Mouse (Mus musculus): ENCODE results near the gene Lig4. TPM values are rescaled to one million over a fixed set of nuclear protein-coding genes. Genes with fewer than 3 reads are reported as not detected.

The Lig4 gene
- total RNA-seq (2021), result 1 to 10 TPM; 3.3 to 4.6 TPM
- long read RNA-seq, experiment 1, full-length matches to known transcripts, result 1 of 1 reads
- long read RNA-seq, experiment 1, partial matches to known transcripts, result 0 of 1 reads
- long read RNA-seq, experiment 1, other reads (novel, unspliced or antisense), result 0 of 1 reads
- long read RNA-seq, experiment 2, full-length matches to known transcripts, result 1 of 1 reads
- long read RNA-seq, experiment 2, partial matches to known transcripts, result 0 of 1 reads
- long read RNA-seq, experiment 2, other reads (novel, unspliced or antisense), result 0 of 1 reads

DNA sequence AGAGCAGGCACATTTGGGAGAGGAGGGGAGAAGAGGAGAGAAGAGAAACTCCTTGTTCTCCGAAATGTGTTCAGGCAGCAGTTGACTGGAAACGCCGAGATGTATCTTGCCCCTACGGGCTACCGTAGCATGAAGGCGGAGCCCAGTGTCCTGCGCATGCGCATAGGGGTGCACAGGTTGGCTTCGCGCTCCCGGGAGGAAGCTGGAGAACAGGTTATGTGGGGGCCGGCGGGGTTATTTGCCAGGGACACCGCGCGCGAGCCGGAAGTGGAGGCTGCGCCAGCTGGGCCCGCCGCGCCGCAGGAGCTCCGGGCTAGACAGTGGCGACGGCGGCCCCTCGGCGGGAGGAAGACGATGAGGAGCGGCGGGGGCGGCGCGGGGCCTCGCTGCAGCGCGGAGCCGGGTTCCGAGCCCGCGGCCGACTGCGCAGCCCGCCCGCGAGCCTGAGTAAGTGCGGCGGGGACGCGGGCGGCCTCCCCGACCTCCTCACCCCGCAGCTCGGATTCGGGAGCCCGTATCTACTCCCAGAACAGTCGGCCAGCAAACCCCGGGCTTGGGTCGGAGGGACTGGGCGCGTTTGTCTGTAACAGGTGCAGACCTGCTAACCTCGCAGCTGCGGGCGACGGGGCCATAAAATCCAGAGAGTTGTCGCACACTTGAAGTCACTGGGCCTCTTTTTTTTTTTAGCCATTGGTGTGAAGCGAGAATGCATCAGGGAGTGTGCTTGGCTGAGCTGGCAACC, at the start of gene Lig4, which contains the start of gene Abhd13:
Lig4 (minus strand) TSS at position 114 of the 742 bp plus-strand sequence.
Abhd13 (plus strand) TSS at position 135 of the 742 bp plus-strand sequence.
- peak; percentile 99 for DNase-seq

DNA sequence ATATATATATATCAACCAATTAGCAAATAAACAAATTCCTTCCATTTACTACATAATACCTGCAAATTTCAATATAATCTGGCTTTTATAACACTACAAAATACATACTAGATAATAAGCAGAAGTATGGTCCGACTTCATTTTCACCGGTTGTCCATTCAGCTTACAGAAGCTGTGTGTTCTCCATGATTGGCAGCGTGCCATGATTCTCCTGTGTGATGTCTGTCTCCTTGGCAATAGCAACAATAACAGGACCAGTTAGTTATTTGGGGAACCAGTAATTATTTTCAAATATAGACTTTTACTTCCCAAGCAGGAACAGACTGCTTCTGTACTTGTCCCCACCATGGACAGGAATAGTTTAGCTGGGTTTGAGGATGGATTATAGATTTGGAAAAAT, 39.7 kb upstream of the Lig4 start:
- peak; percentile 15 for DNase-seq

DNA sequence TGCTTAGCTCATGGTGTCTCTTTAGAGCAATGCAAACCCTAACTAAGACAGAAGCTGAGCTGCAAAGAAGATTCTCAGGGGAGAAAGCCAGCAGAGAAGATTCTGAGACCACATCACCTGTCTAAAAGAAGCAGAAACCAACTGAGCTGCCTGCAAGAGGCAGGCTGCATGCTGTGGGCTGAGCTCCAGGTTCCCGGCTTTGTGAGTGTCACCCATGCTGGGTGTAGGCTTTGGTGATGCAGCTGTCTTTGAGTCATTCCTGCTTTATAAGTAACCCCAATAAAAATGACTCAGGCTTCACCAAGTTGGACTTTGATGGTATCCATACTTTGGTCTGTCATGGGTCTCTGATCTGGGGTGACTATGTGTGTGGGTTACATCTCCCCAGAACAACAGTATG, 38.8 kb upstream of the Lig4 start:
- DNase-seq, result no peak

DNA sequence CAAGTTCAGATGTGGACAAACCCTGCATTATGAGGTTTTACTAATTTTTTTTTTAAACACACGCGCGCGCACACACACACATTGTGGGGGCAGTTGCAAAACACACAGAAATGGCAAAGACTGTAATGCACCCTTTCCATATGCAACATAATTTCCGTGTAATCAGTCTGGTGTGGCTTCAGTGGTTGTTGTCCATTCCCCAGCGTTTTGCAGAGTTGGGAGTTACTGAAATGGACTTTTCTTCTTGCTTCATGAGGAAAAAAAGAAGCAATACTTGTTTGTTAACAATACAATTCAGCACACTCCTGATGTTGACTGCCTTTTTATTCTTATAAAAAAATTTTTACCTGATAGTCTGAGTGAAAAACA, 30.2 kb upstream of the Lig4 start:
- DNase-seq, result no peak

DNA sequence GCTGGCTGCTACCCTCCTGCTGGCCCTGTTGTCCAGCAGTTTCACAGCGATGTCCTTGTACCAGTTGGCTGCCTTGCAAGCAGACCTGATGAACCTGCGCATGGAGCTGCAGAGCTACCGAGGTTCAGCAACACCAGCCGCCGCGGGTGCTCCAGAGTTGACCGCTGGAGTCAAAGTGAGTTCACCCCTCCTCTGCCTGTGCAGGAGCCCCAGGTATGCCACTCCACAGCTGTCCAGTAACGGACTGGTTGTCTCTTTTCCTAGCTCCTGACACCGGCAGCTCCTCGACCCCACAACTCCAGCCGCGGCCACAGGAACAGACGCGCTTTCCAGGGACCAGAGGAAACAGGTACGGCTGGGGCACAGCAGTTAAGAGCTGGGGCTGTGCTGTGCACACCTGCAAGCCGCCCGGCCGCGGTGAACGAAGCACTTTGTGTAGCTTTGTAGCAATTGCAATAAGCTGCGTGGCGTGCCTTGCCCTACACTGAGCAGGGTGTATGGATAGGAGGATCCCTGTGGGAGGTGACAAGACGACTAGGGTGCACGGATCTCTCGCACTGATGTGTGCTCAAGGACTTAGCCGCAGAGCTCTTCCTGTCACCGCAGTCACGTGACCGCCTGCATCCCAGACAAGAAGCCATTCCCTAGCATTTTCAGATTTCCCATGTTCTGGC, 29.6 kb upstream of the Lig4 start:
- peak; percentile 11 for DNase-seq

DNA sequence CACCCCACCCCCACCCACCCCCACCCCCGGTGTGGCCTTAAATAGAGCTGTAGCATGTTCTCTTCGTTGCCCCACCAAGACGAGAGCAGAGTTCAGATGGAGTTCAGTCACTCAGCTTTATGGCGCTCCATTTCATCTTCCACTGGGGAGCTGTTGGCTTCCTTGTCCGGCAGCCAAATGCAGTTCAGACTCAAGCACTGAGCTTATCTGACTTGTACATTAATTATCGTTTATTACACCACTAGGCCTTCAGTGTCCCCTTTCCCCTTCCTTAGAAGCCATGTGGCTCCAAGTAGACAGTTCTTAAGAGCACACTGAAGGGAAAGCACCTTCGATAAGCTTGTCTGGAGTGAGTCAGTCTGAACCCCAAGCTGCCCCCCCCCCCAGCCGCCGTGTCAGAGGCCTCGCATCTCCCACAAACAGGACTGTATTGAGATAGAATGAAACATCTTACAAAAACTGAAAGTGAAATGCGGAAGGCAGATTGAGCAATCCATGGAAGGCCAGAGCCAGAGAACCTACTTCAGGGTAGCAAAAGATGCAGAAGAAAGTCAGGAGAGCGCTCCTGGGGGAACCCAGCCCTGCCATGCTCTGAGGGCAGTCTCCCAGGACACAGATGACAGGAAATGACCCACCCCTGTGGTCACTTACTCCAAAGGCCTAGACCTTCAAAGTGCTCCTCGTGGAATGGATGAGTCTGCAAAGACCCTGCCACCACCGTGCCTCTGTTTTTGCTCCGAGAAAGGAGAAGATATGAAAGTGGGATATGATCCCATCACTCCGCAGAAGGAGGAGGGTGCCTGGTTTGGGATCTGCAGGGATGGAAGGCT, 28.9 kb upstream of the Lig4 start, which contains the start of gene Tnfsf13b:
Tnfsf13b (plus strand) TSS at position 312 of the 830 bp plus-strand sequence.
- DNase-seq, result no peak

DNA sequence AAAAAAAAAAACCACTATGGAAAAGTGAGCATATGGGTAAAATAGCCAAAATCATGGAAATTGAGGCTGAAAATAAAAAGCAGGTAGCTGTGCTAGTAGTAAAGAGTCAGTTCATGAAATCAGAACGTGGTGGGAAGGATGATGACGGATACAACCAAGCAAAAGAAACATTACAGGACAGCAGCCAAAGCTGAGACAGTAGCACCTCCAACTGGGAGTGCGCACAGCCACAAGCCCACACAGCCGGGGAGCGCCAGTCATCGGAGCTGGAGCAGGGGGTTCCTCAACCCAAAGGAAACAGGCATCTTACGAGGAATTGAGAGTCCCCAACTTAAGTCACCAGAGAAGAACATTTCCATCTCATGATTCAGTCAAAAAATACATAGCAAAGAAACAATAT, 26.6 kb upstream of the Lig4 start:
- DNase-seq, result no peak

DNA sequence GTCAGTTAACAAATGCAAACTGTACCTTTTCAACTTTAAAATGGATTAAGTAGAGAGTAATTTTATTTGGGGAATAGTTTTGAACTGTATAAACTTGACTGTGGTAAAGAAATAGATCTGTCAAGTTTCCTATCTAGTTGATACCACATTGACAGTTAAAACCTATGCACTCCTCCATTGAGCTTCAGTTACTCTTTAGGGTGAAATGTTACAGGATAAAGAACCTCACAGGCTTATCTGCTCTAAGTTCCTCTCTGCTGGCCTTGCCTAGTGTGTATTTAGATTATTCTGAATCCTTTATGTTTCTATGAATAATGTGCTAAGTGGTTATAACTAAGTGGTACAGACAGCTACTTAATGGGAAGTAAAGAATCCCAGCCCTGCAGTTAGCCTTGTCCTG, 2.7 kb upstream of the Lig4 start:
- DNase-seq, result no peak

DNA sequence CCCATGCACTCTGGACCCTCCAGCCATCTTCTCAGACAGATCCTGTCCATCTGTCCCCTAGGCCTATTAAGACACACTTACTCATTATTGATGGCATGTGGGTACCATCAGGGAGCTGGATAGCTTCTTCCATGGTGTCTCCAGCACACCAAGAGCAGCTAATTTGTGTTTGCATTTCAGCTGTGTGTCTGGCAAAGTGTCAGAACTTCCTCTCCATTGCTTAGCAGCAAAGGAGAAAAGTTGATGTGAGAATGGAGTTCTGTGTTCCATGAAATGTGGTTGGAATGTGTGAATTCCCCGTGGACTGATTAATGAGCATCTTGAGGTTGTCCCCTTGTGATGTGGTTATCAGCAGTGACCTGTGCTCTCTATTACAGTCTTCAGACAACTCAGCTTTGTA, 2.3 kb upstream of the Lig4 start:
- DNase-seq, result no peak

DNA sequence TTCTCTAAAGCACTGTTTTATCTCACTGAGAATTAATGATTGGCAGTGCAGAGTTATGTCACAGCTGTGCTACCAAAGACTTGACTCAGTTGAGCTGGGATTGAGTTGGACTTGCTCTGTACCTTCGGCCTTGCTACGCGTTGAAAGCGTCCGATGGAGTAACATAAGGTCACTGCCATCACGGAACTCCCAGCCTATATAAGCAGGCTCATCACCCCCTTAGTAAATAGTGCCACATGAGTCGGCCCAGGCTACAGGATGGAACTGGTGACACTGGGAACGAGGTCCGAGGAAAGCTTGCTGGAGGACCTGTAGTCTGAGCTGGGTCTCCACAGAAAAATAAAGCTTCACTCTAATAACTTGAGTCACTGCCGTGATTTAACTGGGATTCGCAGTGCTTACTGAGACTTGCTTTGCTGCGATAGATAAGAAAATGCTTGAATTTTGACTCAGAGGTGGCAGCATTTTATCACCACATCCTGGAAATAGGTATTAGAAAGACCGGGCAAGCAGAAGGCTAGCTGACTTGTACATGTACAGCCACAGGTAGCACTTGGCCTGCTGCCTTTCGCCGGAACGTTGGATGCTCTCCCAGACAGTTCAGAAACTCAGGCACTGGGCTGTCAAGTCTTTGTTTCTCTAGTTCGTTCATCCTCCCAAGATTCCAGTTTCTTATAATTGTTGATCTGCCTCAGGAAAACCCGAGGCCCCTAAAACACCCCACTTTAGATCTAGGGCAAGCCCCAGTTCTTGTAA, 1.2 kb upstream of the Lig4 start:
- DNase-seq, result no peak

DNA sequence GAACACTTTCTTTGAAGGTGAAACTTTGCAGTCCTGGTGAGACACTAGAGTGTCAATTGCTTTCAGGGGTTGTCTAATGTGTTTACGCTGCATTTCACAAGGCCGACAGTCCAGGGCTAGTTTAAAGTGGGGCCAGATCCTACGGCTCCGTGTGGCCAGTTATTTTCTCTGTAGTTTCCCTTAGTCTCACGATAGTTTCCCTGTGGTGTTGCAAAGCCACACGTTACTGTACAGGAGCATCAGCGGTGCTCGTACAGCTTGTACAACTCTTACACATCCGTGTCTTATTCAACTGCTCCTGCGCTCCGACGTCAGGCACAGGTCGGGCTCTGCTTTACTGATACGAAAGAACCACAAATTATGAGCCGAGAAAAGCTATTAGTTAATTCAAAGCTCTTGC, 470 bp downstream of the Lig4 start:
- DNase-seq, result no peak

DNA sequence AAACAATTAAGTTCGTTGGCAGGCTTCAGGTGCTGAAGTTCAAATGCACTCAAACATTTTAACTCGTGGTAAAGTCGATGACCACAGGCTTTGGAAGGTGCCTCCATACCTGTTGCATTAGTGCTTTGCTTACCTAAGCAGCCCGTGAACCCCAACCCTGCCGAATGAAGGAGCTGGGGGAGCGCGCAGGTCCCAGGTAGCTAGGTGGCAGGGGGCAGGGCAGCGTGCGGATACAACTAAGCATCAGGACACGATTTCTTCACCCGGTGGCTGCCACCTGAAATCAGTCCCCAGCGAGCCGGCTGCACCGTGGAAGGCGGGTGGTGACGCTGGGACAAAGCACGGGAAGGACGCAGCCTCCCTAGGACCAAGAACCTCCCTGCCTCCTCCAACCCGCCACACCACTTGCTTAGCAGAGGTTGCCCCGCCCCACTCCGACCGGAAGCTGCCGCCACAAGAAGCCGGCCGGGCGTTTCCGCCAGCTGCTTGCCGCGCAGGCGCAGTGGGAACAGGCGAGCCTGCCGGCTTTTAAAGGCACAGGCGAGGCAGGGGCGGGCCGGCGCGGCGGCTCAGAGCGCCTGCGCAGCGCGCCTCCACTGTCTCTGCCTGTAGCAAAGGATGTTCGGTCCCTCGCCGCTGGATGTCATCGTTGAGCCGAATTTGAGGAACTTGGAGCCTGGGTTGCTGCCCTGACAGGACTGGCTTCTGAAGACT, 1.4 kb downstream of the Lig4 start:
- peak; percentile 98 for DNase-seq

DNA sequence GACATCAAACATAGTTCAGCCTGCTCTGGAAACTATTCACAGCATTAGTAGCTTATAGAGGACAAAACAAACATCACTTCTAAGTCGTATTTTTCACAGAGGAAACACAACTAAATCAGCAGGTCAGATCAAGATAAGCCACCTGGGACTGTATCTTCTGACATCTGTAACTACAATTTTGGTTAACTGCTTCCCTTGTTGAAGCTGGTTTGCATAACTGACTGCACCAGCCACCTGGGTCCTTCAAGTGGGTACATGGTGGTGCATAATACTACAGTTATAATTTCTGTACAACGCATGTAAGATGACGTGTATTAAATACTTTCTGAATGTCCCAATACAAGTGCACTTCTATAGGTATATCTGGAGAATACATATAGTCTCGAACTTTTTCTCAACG, 2.2 kb downstream of the Lig4 start:
- DNase-seq, result no peak

DNA sequence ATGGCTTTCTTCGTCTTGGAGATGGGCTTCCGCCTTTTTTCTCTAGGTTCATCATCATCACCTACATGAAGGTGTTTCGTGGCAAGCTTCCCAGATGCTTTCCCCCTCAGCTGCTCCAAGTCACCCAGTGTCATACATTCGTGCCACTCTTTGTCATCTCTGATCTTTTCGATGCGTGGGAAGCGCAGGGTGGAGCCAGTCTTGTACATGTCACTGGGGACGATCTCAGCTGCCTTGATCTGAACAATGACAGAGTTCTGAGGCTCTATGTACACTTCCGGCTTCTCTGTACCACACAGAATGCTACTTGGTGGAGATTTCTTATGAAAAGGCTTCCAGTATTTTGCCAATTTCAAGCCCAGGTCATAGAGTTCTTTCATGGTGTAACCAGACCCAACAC, 5.6 kb downstream of the Lig4 start:
- DNase-seq, result no peak

DNA sequence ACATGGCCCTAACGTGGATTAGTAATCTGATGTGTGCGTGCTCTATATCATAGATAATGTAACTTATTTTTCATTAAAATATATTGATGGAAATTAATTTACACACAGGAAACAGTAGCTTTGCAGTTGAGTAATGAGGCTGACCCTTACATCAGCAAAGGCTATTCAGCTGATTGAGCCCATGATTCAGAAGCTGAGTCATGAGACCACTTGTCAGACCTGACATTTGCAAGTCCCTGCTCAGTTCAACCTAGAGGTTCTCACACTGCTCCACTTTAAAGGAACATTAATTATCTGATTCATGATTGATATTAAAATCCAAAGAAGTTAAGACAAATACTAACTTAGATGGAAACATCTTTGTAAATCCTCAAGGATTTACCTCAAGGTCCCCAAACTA, 17.6 kb downstream of the Lig4 start:
- no peak for DNase-seq

DNA sequence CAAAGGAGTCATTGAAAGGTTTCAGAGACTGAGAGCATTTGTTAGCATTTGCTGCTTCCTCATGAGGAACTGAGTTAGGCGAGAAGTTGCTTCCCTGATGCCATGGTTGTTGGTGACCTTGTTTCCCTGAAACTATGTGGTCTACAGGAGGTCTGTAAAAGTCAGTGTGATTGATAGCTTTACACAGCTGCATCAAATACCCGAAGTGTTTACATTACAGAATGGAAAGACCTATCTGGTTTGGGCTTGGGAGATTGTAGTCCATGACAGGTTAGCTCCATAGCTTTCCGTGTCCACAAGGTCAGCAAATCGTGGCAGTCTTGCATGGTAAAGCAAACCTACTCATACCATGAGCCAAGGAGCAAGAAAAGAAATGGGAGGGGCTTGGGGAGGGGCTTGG, 19.1 kb downstream of the Lig4 start:
- no peak for DNase-seq

DNA sequence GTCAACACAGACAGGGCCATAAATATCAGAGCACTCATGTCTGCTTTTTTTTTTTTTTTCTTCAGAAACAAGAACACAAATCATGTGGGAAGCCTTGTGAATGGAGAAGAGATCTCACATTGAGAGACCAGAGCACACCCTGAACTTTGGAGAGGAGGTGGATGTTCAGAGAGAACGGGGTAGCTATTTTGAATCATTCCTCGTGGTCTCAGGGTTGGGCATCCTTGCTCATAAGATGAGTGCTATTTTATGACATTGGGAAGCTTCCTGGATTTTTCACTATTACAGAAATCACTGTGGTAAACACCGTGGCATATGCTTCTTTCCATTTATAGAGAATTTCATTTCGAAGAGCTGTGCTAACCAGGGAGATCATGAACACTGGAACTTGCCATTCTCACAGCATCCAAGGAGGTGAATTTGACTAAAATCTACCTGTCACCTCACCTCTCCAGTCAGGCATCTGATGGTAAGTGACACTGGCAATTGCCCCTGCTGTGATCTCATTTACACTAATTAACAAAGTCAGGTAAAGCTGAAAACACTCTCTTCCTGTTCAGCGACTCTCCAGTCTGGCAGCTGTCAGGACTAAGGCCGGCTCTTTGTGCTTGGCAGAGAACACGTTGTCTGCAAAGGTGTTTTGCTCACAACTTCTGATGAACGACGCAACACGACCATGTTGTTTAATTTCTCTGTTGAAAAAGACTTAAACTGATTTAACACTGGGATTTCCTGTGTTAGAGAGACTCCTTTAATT, 28.2 kb downstream of the Lig4 start:
- DNase-seq, result no peak

DNA sequence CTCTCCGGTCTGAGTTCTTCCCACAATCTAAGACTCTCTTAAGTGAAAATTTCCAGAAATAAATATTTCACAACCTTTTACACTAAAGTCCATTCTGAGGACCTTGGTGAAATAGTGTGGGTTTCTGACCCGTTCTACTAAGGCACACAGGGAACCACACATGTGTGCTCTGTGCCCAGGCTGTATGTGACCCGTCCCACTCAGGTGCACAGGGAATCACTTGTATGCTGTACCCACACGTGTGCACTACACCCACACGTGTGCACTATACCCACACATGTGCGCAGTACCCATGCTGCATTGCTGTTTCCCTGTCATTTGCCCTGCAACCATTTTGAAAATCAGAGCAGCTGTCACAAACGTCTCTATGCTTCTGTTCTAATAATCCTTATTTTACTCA, 41.9 kb downstream of the Lig4 start:
- no peak for DNase-seq

DNA sequence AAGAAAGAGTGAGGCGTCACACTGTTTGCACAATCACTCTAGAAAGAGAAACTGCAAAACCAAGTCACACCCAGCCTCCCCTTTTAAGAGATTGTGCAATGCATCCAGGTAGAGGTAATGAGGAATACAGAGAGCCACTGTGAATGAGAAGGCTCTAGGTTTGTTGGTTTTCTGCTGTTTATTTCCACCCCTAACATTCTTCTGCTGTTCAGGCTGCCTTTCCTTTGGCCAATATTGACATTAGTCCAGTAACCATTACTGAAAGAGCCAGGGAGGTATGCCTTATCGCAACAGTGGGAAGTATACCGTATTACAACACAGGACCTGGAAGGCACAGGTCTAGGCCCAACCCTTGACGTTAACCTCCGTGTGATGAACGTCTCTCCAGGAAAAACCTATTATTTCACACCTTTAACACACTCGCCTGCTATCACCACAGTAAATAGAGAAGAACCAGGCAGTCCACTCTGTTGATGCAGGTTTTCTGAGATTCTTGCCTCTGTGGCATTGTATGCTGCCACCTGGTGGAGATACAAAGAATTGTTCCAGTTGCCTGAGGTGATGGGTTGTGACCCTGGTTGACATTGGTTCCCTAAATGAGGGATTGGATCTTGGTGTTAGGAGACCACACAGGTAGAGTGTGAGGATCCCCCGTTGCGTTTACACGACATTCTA, 42.5 kb downstream of the Lig4 start:
- DNase-seq, result peak; percentile 26

DNA sequence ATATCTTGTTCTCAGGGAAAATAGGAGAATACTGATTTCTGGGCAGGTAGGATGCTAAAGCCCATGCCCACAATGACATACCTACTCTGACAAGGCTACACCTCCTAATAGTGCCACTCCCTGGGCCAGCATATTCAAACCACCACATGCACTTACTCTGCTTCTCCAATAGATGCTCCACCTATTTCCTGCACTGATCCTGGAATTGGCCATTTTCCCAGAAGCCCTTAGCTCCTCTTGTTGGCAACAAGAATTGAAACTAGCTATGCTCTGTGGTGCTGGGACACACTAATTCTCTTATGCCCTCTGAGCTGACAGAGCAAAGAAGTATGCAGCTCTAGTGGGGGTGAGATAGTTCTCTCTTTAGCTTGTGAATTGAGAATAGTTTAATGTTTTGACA, 44.8 kb downstream of the Lig4 start:
- no peak for DNase-seq
